Mouse (Mus musculus) ES-E14 (cell line): ENCODE measurements at regions not wholly inside any gene's neighbourhood (a gene's known extent, or its start where the extent isn't known, plus 50 kb on each side); places are given as distances from the start of the nearest gene placed in this dataset.

Source experiments
- DNase-seq: peaks from one replicate; pipeline ENCODE4 v3.0.0-alpha.2; 2013; ENCODE audit warnings: low read depth, low spot score
- H3K27ac ChIP-seq: 2 replicates; pipeline ENCODE4 v1.5.1; 2012; ENCODE audit warnings: low read depth, mild to moderate bottlenecking, low read length, moderate library complexity, mixed read lengths; ENCODE audit not compliant: poor library complexity, insufficient read depth, severe bottlenecking
- H3K36me3 ChIP-seq: 2 replicates; pipeline ENCODE4 v1.6.1; 2012; ENCODE audit warnings: mild to moderate bottlenecking, low read length, moderate library complexity, mixed read lengths; ENCODE audit not compliant: control insufficient read depth, poor library complexity, insufficient read depth, severe bottlenecking
- H3K4me1 ChIP-seq, 2 experiments: fragments of 150-350 bp in 1 of 2; sonication (generic) in 1 of 2; 2 replicates each; pipeline ENCODE4 v1.6.1; 2012; ENCODE audit warnings: low read length in 2 of 2, mild to moderate bottlenecking in 1 of 2, mixed read lengths in 1 of 2; ENCODE audit not compliant: control insufficient read depth in 2 of 2, insufficient read depth in 2 of 2, poor library complexity in 1 of 2
- H3K4me3 ChIP-seq, 2 experiments: fragments of 150-350 bp in 1 of 2; sonication (generic) in 1 of 2; 2 replicates each; pipeline ENCODE4 v1.5.1; 2012; ENCODE audit warnings: low read length in 2 of 2, low read depth in 1 of 2, mild to moderate bottlenecking in 1 of 2, mixed read lengths in 1 of 2; ENCODE audit not compliant: insufficient read depth in 1 of 2, poor library complexity in 1 of 2, severe bottlenecking in 1 of 2
- H3K9ac ChIP-seq: 2 replicates; pipeline ENCODE4 v1.6.1; 2012; ENCODE audit warnings: low read depth, mild to moderate bottlenecking, low read length, mixed read lengths; ENCODE audit not compliant: poor library complexity, insufficient read depth, severe bottlenecking
- H3K9me3 ChIP-seq: fragments of 150-350 bp; sonication (generic); 2 replicates; pipeline ENCODE4 v1.6.1; 2012; ENCODE audit warnings: low read depth, mild to moderate bottlenecking, low read length; ENCODE audit not compliant: control insufficient read depth, insufficient read depth
- CHD2 ChIP-seq: IDR thresholded peaks from 2 replicates; pipeline ENCODE4 v1.6.1; 2014; ENCODE audit warnings: mild to moderate bottlenecking, low read depth, low read length, inconsistent platforms
- HCFC1 ChIP-seq: IDR thresholded peaks from 2 replicates; pipeline ENCODE4 v1.6.1; 2012; ENCODE audit warnings: low read length, inconsistent platforms, borderline replicate concordance; ENCODE audit not compliant: insufficient read depth
- MAFK ChIP-seq: IDR thresholded peaks from 2 replicates; pipeline ENCODE4 v1.6.1; 2014; ENCODE audit warnings: mild to moderate bottlenecking, low read depth, low read length, inconsistent platforms; ENCODE audit not compliant: insufficient read depth
- ZC3H11A ChIP-seq: IDR thresholded peaks from 2 replicates; pipeline ENCODE4 v1.6.1; 2012; ENCODE audit warnings: low read depth, mild to moderate bottlenecking, inconsistent platforms, low read length, borderline replicate concordance
- ZNF384 ChIP-seq: IDR thresholded peaks from 2 replicates; pipeline ENCODE4 v1.6.1; 2012; ENCODE audit warnings: low read depth, low read length, inconsistent platforms
- in situ Hi-C, 2 experiments: fragments of 600-800 bp; cut with MboI; formaldehyde crosslinking; loops; one replicate each; pipeline ENCODE4 v1.15.1; 2025; ENCODE audit warnings: low sequenced_read_pairs in 2 of 2, inconsistent platforms in 1 of 2; ENCODE audit not compliant: unreplicated experiment in 2 of 2

- no peak overlapping the region for H3K27ac ChIP-seq
- no peak overlapping the region for H3K9ac ChIP-seq
- no peak for TF ChIP-seq ZNF384
- no peak for TF ChIP-seq HCFC1
- no peak for TF ChIP-seq CHD2
- TF ChIP-seq MAFK = no peak
- TF ChIP-seq ZC3H11A = no peak
- no peaks in the 10 kb centered on the region for H3K4me1 ChIP-seq
- no peaks in the 10 kb centered on the region for H3K36me3 ChIP-seq
- H3K4me3 ChIP-seq = no peak overlapping the region
- in situ Hi-C loops = no loop called here
- DNase-seq = peak; percentile 29
- H3K9me3 ChIP-seq = no peaks in the 10 kb centered on the region
These were observed 242.1 kb upstream of the Ano5 start for GRCm38 (mm10) chr7:51268743-51269142.

GRCm38 (mm10) chr7:51270531-51271090 lies 240.2 kb upstream of the Ano5 start:
- Histone ChIP-seq H3K27ac (no peak overlapping the region), H3K36me3 (no peaks in the 10 kb centered on the region), H3K9ac (no peak overlapping the region), H3K9me3 (no peaks in the 10 kb centered on the region), H3K4me3 (no peak overlapping the region), H3K4me1 (no peaks in the 10 kb centered on the region)
- DNase-seq = peak; percentile 45
- in situ Hi-C loops = no loop called here
- TF ChIP-seq ZC3H11A (peak; percentile 45; the same call in 1 of the 2 replicates), MAFK (no peak)

- H3K27ac ChIP-seq = no peak overlapping the region
- in situ Hi-C loops = no loop called here
- H3K9me3 ChIP-seq = no peaks in the 10 kb centered on the region
- H3K4me3 ChIP-seq = no peak overlapping the region
- DNase-seq = no peak
- no peaks in the 10 kb centered on the region for H3K4me1 ChIP-seq
- no peak overlapping the region for H3K9ac ChIP-seq
- no peak for TF ChIP-seq ZNF384
- TF ChIP-seq HCFC1 = no peak
- TF ChIP-seq MAFK = no peak
- TF ChIP-seq ZC3H11A = no peak
- TF ChIP-seq CHD2 = no peak
- no peaks in the 10 kb centered on the region for H3K36me3 ChIP-seq
These were observed 229.4 kb upstream of the Ano5 start for GRCm38 (mm10) chr7:51281470-51281869.

GRCm38 (mm10) chr7:51300238-51300637 lies 210.6 kb upstream of the Ano5 start:
- TF ChIP-seq ZNF384 (no peak), ZC3H11A (no peak), HCFC1 (no peak), CHD2 (no peak), MAFK (no peak)
- no peaks in the 10 kb centered on the region for H3K36me3 ChIP-seq
- DNase-seq = no peak
- H3K4me3 ChIP-seq = no peak overlapping the region
- H3K4me1 ChIP-seq = no peaks in the 10 kb centered on the region
- in situ Hi-C loops = no loop called here
- no peak overlapping the region for H3K27ac ChIP-seq
- no peak overlapping the region for H3K9ac ChIP-seq
- H3K9me3 ChIP-seq = no peaks in the 10 kb centered on the region

GRCm38 (mm10) chr7:51307757-51308156 lies 203.1 kb upstream of the Ano5 start:
- Histone ChIP-seq H3K4me1 (no peaks in the 10 kb centered on the region), H3K9me3 (no peaks in the 10 kb centered on the region), H3K27ac (no peak overlapping the region), H3K36me3 (no peaks in the 10 kb centered on the region), H3K4me3 (no peak overlapping the region), H3K9ac (no peak overlapping the region)
- in situ Hi-C loops = no loop called here
- DNase-seq = no peak
- TF ChIP-seq MAFK (no peak), ZC3H11A (no peak), ZNF384 (no peak), HCFC1 (no peak), CHD2 (no peak)
